Mouse (Mus musculus) lung, adult 2 months (tissue): ENCODE data around the gene Gm7029.

Experiments used
- CTCF ChIP-seq: fragments of 200-500 bp; IDR thresholded peaks from 2 replicates; pipeline ENCODE4 v1.5.1; 2011; ENCODE audit warnings: mild to moderate bottlenecking, low read length, control low read depth; ENCODE audit not compliant: insufficient read depth
- POLR2A ChIP-seq: fragments of 200-500 bp; IDR thresholded peaks from 2 replicates; pipeline ENCODE4 v1.6.1; 2011; ENCODE audit warnings: low read depth, mild to moderate bottlenecking, control low read depth, low read length, borderline replicate concordance; ENCODE audit errors: extremely low read depth

GRCm38 (mm10) chr17:33915671-33916250 is 42.1 kb downstream of the Gm7029 start, which contains the start of the genes Tapbp and Zbtb22:
- TF ChIP-seq CTCF, result no peak
- peak; percentile 49; the same call in 1 of the 2 replicates for TF ChIP-seq POLR2A
